Comparison of ENCODE assay signal across 31 mouse cellular contexts in genomic region chr13:45822491-45822829, GRCm38 (mm10).
A peak's percentile ranks its signal among the peaks of the same experiment; 100 is the strongest.
DNase-seq lines count a peak whose midpoint lies in the region; ATAC-seq and TF ChIP-seq lines count a peak whose summit lies in the region.
"Had no signal": no experiment of that assay in that cellular context is flagged by ENCODE, and none has a peak within 500 bp of the region (broad histone marks: within the 10 kb centered on the region; RNA-seq: fewer than 3 reads in every experiment).

No protein-coding gene starts in this region.

- H3K9ac ChIP-seq in forebrain, embryonic 16.5 days (replicated peaks; ENCODE audit: low read depth, low read length): no peak overlapping the region
- H3K9ac ChIP-seq in midbrain, embryonic 16.5 days (ENCODE audit: low read depth, low read length): no peak overlapping the region
- H3K9ac ChIP-seq in midbrain, postnatal 0 days (replicated peaks; ENCODE audit: low read length, poor library complexity, severe bottlenecking): no peak overlapping the region
- no peak overlapping the region for H3K9ac ChIP-seq in hindbrain, embryonic 11.5 days (ENCODE audit: low read depth, low read length)
- H3K9ac ChIP-seq: embryonic facial prominence, embryonic 13.5 days; heart, embryonic 12.5 days; heart, embryonic 15.5 days; hindbrain, embryonic 12.5 days; hindbrain, embryonic 15.5 days had no signal

- TF ChIP-seq CTCF in midbrain, postnatal 0 days (IDR thresholded peaks at IDR 0.05): no peak

- DNase-seq in forebrain, embryonic 10.5 days (ENCODE audit: extremely low spot score, low spot score): no peak
- DNase-seq in heart, adult 11 months: peak; percentile 35
- DNase-seq in heart, postnatal 4 days: no peak
- DNase-seq in midbrain, postnatal 0 days (ENCODE audit: low spot score): no peak
- DNase-seq in hindbrain, embryonic 11.5 days (ENCODE audit: low spot score): no peak
- DNase-seq: adrenal gland, postnatal 10 days; adrenal gland, postnatal 36 days; B cell, adult 2 months; cerebellum, adult 11-12 months; cerebellum, adult 8-10 months; cerebellum, postnatal 10 days; cerebellum, postnatal 36 days; embryo, embryonic 11 days; gastrocnemius, adult 2 months; gastrocnemius, postnatal 14 days; heart, adult 18-20 months; heart, postnatal 10 days; heart, postnatal 36 days had no signal

- peak overlapping the region; percentile 58 for H3K27ac ChIP-seq in forebrain, embryonic 16.5 days (ENCODE audit: low read length)
- no peak overlapping the region for H3K27ac ChIP-seq in forebrain, embryonic 10.5 days
- peak overlapping the region; percentile 54 for H3K27ac ChIP-seq in midbrain, embryonic 16.5 days (ENCODE audit: low read length)
- H3K27ac ChIP-seq in midbrain, postnatal 0 days (ENCODE audit: low read depth, low read length): no peak overlapping the region; the same call in 1 of the 2 replicates
- no peak overlapping the region for H3K27ac ChIP-seq in hindbrain, embryonic 11.5 days (ENCODE audit: low read depth, low read length)
- H3K27ac ChIP-seq: embryonic facial prominence, embryonic 10.5 days; embryonic facial prominence, embryonic 13.5 days; gastrocnemius, adult 2 months; heart, embryonic 15.5 days; hindbrain, embryonic 12.5 days; hindbrain, embryonic 15.5 days had no signal

- H3K9me3 ChIP-seq in forebrain, embryonic 16.5 days (ENCODE audit: control insufficient read depth, low read length): no peaks in the 10 kb centered on the region
- H3K9me3 ChIP-seq in forebrain, embryonic 10.5 days: no peaks in the 10 kb centered on the region
- no peaks in the 10 kb centered on the region; the same call in 1 of the 2 replicates for H3K9me3 ChIP-seq in midbrain, embryonic 16.5 days (replicated peaks; ENCODE audit: control insufficient read depth, low read length, poor library complexity, severe bottlenecking)
- H3K9me3 ChIP-seq in midbrain, postnatal 0 days (ENCODE audit: low read length): no peaks in the 10 kb centered on the region
- H3K9me3 ChIP-seq in hindbrain, embryonic 11.5 days (ENCODE audit: control insufficient read depth, low read length): no peaks in the 10 kb centered on the region
- H3K9me3 ChIP-seq: embryonic facial prominence, embryonic 13.5 days; G1E; heart, embryonic 15.5 days; hindbrain, embryonic 15.5 days had no signal

- H3K4me1 ChIP-seq in forebrain, embryonic 16.5 days (replicated peaks; ENCODE audit: control insufficient read depth, insufficient read depth, low read length): peaks cover 5% of the 10 kb centered on the region
- peaks cover 9% of the 10 kb centered on the region for H3K4me1 ChIP-seq in forebrain, embryonic 10.5 days
- 0 out of 2 replicates have a peak, but pooled peaks cover 2% of the 10 kb centered on the region for H3K4me1 ChIP-seq in midbrain, embryonic 16.5 days (ENCODE audit: control insufficient read depth, insufficient read depth, low read length)
- 0 out of 2 replicates have a peak, but pooled peaks cover 2% of the 10 kb centered on the region for H3K4me1 ChIP-seq in midbrain, postnatal 0 days (ENCODE audit: insufficient read depth, low read length)
- H3K4me1 ChIP-seq in hindbrain, embryonic 11.5 days (replicated peaks; ENCODE audit: control insufficient read depth, insufficient read depth, low read length): no peaks in the 10 kb centered on the region
- H3K4me1 ChIP-seq: hindbrain, embryonic 12.5 days had no signal

- H3K27me3 ChIP-seq in forebrain, embryonic 16.5 days (replicated peaks; ENCODE audit: control insufficient read depth, insufficient read depth, low read length): no peaks in the 10 kb centered on the region
- no peaks in the 10 kb centered on the region for H3K27me3 ChIP-seq in forebrain, embryonic 10.5 days (ENCODE audit: poor library complexity, severe bottlenecking)
- H3K27me3 ChIP-seq in midbrain, embryonic 16.5 days (ENCODE audit: control insufficient read depth, insufficient read depth, low read depth, low read length): no peaks in the 10 kb centered on the region
- no peaks in the 10 kb centered on the region for H3K27me3 ChIP-seq in midbrain, postnatal 0 days (ENCODE audit: insufficient read depth, low read length)
- no peaks in the 10 kb centered on the region for H3K27me3 ChIP-seq in hindbrain, embryonic 11.5 days (ENCODE audit: control insufficient read depth, insufficient read depth, low read length)
- H3K27me3 ChIP-seq: CH12.LX; embryonic facial prominence, embryonic 13.5 days; heart, embryonic 12.5 days; heart, embryonic 15.5 days; hindbrain, embryonic 12.5 days; hindbrain, embryonic 15.5 days; Patski had no signal

- no peaks in the 10 kb centered on the region for H3K36me3 ChIP-seq in forebrain, embryonic 16.5 days (ENCODE audit: control insufficient read depth, insufficient read depth)
- peaks cover 3% of the 10 kb centered on the region; the same call in 1 of the 2 replicates for H3K36me3 ChIP-seq in forebrain, embryonic 10.5 days (replicated peaks)
- no peaks in the 10 kb centered on the region for H3K36me3 ChIP-seq in midbrain, embryonic 16.5 days (ENCODE audit: control insufficient read depth, insufficient read depth, low read length)
- no peaks in the 10 kb centered on the region for H3K36me3 ChIP-seq in midbrain, postnatal 0 days (ENCODE audit: insufficient read depth, low read length)
- H3K36me3 ChIP-seq in hindbrain, embryonic 11.5 days (ENCODE audit: control insufficient read depth, insufficient read depth, low read length): no peaks in the 10 kb centered on the region
- H3K36me3 ChIP-seq: embryonic facial prominence, embryonic 10.5 days; heart, embryonic 15.5 days; hindbrain, embryonic 12.5 days; hindbrain, embryonic 15.5 days had no signal

- no peak for ATAC-seq in forebrain, embryonic 16.5 days
- no peak for ATAC-seq in midbrain, embryonic 16.5 days
- ATAC-seq in midbrain, postnatal 0 days (ENCODE audit: low FRiP score): no peak
- ATAC-seq in hindbrain, embryonic 11.5 days (ENCODE audit: low FRiP score): no peak
- ATAC-seq: intestine, postnatal 0 days; Patski had no signal

- H3K4me2 ChIP-seq in forebrain, embryonic 16.5 days (ENCODE audit: low read length): no peak overlapping the region
- H3K4me2 ChIP-seq in midbrain, embryonic 16.5 days (ENCODE audit: low read length): no peak overlapping the region
- H3K4me2 ChIP-seq in midbrain, postnatal 0 days (ENCODE audit: low read depth, low read length, poor library complexity, severe bottlenecking): no peak overlapping the region
- H3K4me2 ChIP-seq in hindbrain, embryonic 11.5 days (replicated peaks; ENCODE audit: low read depth, low read length): no peak overlapping the region
- H3K4me2 ChIP-seq: embryonic facial prominence, embryonic 13.5 days; heart, embryonic 12.5 days; heart, embryonic 15.5 days; hindbrain, embryonic 12.5 days; hindbrain, embryonic 15.5 days had no signal

- no peak overlapping the region for H3K4me3 ChIP-seq in forebrain, embryonic 16.5 days (replicated peaks; ENCODE audit: low read length)
- no peak overlapping the region for H3K4me3 ChIP-seq in forebrain, embryonic 10.5 days
- no peak overlapping the region for H3K4me3 ChIP-seq in midbrain, embryonic 16.5 days (ENCODE audit: low read depth, low read length)
- H3K4me3 ChIP-seq in midbrain, postnatal 0 days (ENCODE audit: low read depth, low read length): no peak overlapping the region
- no peak overlapping the region for H3K4me3 ChIP-seq in hindbrain, embryonic 11.5 days (ENCODE audit: low read depth, low read length)
- H3K4me3 ChIP-seq: embryonic facial prominence, embryonic 10.5 days; embryonic facial prominence, embryonic 13.5 days; erythroblast, embryonic 14.5 days; gastrocnemius, adult 2 months; heart, embryonic 12.5 days; heart, embryonic 15.5 days; hindbrain, embryonic 12.5 days; hindbrain, embryonic 15.5 days had no signal

- WGBS in forebrain, embryonic 16.5 days: 75% methylated on average over 4 of the region's 4 CpGs
- WGBS in forebrain, embryonic 10.5 days: 95% methylated on average over 4 of the region's 4 CpGs
- WGBS in midbrain, embryonic 16.5 days: 79% methylated on average over 4 of the region's 4 CpGs
- 76% methylated on average over 4 of the region's 4 CpGs for WGBS in midbrain, postnatal 0 days
- 91% methylated on average over 4 of the region's 4 CpGs for WGBS in hindbrain, embryonic 11.5 days

Comparison
In these comparisons a context has a peak if more than half of its experiments do, and no peak if none do; other contexts are left out.
1. H3K27ac ChIP-seq: peak in forebrain, embryonic 16.5 days (single experiment) and midbrain, embryonic 16.5 days (single experiment); none in forebrain, embryonic 10.5 days (single experiment), midbrain, postnatal 0 days (single experiment) and hindbrain, embryonic 11.5 days (single experiment).